Mouse (Mus musculus) kidney, adult 11 months (tissue): Measurements from ENCODE around the gene Erc1.
"Not testable (repeated sequence)": the region's sequence is repeated elsewhere in the genome, so short reads cannot be mapped to it uniquely, and the experiment has no call there.

Experiments
- DNase-seq: peaks from one replicate; pipeline ENCODE4 v3.0.0; 2022

Erc1 gene

DNA sequence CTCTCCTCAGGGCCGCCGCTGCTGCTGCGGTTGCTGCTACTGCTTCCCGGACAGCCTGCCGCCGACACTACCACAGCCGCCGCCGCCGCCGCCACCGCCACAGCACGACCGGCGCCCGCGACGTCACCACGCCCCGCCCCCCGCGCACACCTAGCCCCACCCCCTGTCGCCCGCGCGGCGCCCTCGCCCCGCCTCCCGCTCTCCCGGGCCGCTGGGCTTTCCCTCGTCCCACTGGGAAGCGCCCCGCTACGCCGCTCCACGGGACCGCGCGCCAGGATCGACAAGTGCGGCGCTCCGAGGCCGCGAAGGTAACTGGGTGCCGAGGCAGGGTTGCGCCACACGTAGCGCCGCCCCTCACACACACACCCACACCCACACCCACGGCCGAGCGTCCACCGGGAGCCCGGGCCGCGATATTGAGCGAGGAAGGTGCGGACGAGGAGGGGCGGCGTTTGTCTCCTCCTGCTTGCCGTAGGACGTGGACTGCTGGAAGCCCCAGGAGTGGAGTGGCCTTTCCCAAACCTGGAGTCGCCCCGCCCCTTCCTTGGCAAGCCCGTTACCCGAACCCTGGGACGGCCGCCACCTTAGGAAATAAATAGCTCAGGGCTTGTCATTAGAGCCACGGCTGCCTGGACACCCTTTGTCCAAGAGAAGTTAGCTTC, at the start of gene Erc1:
Gene Erc1, minus strand, starts transcription at position 134 of the 662 bp plus-strand sequence.
- peak; percentile 96 for DNase-seq

DNA sequence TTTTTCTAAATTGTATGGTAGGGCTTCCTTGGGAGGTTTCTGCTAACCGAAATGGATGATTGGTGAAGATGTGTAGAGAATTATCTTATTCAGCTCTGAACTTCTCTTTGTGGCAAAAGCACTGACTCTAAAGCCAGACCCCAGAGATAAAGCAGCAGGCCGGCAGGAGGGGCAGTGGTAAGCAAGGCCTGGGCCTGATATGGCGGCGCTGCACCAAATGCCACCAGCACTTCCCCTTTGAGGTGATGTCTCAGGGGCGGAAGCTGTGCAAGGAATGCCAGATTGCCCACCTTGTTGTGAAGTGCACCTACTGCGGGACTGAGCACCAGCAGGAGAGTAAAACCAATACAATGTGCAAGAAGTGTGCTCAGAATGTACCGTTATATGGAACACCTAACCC, 44.7 kb upstream of the Erc1 start:
- no peak for DNase-seq

DNA sequence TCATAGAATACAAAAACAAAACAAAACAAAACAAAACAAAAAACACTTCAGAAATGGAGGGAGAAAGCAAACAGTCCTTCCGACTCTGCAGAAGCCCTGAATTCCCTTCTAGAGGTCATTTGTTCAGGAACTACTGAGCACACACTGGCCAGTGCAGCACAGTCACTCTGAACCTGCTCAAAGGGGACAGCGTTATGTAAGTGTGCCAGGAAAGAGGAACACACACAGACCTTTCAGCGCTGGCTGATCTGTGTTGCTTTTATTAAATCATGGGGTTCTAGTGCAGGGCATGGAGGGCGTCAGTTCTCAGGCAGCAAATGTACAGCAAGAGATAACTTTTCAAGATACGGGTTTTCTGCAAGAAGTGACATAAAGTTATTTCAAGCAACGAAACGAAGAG, 35.2 kb upstream of the Erc1 start:
- no peak for DNase-seq

DNA sequence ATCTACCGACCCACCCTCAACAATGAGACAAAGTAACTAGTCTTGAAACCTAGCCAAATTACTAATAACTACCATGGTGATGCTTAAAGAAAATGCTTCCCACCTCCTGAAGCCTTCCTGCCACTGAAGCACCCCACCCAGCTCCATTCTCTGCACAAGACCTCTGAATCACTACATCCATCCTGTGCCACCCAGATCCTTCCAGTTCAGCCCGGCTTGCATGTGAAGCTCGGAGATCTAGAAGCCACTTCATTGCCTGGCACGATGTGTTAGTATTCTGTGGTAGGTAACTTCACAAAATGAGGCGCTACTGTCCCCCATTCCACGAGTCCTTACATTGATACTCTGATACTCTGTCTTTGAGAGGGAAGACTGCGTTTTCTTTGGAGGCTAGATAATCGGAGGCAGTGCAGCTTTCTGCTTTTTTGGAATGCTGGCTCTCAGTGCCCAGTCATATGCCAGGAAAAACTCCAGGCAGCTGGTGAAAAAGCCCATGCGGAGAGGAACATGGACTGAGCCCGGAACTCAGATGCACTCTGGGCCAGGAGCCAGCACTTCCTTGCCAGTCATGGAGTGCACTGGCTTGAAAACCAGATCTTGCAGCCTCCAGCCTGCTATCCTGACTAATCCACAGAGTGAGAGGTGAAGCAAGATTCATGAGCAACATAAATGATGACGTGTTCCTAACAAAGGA, 16.5 kb upstream of the Erc1 start:
- peak; percentile 53 for DNase-seq

DNA sequence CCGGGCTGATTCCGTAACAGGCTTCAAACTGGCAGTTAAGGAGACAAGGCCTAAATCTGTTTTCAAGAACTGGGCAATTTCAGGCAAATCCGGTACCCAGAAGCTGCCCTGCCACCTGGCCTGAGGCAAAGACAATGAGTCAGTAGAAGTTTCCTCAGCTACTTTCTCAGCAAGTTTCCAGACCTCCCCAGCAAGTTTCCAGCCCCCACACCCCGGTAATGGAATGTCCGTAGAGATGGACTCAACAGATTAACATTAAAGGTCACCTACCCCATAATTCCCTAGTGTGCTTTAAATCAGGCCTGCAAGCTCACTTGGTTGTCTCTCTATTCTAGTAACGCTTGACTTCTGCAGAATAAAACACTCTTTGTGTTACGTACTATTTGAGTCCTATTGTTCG, 13.6 kb upstream of the Erc1 start:
- peak; percentile 9 for DNase-seq

DNA sequence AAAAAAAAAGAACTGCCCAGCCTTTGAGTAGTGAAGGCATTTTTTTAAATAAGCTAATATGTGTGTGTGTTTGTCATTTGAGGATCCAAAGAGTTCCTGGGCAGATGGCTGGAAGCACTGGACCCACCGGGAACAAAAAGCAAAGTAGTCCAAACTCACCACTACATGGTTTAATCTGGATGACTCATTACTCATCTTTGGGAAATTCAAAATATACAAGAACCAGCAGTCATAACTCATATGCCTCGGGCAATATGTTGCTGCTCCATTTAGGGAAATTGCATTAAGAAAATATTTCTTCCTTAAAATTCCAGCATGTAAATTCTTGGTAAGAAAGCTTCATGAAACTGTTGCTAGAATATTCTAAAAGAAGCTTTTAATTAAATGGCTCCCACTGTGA, 12.3 kb upstream of the Erc1 start:
- DNase-seq, result no peak

DNA sequence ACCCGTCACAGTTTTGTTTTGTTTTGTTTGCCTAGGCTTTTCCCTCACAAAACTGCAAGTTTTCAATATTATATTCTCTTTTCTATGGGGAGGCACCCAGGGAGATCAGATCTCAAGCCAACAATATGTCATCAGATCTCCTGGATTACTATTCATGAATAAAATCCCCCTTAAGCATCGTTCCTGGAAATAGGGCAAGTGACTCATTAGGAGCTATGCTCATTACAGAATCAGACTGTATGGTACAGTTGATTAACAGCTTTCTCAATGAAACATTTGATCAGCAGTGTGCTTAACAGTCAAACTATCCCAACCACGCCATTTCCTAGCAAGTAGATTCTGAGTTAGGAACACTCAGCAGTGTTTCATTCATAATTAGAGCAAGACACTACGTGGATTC, 7.5 kb upstream of the Erc1 start:
- no peak for DNase-seq

DNA sequence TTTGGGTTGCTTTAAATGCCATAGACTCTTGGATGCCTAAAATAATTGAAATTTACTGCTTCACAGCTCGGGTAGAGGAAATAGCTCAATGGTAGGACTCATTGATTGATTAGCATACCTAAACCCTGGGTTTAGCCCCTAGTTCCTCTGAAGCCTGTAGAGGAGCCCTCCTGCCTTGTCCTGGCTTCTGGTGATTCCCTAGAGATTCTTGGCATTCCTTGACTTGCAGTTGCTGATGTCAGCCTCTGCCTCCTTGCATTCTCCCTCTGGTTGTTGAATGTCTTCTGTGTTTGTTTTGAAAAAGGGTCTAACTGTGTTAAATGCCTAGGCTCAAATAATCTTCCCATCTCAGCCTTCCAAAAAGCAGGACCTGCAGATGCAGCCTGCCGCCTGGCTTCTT, 6.2 kb upstream of the Erc1 start:
- DNase-seq, result no peak

DNA sequence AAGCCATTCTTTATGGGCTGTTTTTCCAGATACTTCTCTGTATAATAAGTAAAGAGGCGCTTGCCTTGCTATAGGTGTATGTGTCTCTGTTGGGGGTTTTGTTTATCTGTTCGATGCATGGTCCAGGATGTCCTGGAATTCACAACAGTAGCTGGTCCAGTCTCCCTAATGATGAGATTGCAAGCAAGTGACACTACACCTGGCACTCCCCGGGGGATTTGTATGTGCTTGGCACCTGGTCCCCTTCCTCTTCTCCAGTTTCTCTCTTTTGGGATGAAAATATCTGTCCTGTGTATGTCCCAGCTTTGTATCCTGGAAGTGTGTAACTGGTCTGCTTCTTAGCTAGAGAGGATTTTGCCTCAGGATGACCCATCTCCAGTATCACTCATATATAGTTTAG, 1.9 kb upstream of the Erc1 start:
- no peak for DNase-seq

DNA sequence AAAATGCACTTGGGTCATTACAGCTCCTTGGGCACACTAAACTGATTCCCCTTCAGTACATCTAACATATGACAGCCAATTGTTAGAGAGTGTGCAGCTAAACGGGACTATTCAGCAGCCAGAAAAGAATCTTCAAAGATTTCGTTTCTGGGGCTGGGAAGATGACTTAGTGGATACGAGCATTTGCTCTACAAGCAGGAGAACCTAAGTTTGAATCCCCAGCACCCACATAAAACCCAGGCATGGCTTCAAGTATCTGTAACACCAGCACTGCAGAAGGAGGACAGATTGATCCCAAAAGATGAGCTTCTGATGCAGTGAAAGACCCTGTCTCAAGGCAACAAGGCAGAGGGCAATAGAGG, 1.4 kb upstream of the Erc1 start:
- DNase-seq, result no peak

DNA sequence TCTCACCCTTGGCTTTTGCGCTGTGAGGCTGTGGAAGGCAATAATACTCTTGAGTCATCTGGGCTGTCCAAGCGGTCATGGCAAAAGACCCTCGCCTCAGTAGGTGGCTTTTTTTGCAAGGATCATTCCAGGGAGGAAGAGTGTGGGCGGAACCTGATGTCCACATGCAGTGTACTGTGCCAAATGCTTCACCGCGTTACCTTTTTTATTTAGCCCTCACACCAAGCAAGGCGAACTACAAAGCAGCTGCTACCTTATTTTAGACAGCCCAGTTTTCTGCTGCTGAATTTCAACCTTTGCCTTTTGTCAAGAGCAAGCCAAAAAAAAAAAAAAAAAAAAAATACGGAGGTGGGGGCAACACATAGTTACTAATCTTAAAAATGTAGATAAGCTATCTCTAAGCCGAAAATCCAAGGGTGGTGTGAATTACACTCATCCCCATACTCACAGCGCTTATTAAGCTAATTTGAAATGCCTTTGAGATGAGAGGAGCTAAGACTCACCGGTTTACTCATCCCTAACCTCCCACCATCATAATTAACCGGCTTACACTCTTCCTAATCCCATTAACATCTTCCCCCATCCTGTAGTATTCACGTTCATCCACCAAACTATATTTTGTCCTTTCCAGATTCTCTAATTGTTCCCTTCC, 855 bp upstream of the Erc1 start:
- no peak for DNase-seq

DNA sequence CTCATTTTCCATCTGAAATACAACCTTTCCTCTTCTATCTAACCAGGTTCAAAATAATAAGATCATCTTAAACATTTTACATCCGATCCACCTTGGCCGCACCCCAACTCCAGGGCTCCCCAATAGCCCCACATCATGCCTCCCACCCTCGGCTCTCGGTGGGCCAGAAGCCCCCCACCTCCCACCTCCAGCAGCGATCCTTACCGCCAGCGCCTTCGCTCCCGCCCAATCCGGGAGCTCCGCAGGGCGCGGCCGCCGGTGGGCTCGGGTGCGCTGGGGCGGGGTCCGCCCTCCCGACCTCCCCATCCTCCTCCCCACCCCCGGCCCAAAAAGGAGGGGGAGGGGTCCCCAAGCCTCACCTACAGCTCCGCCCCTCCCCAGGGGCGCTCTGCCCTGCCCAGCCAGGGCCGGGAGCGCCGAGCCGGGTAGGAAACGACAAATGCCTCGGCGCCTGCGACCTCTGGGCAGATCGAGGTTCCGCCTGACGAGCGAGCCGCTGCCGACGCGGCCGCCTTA, 391 bp downstream of the Erc1 start:
- DNase-seq, result no peak

DNA sequence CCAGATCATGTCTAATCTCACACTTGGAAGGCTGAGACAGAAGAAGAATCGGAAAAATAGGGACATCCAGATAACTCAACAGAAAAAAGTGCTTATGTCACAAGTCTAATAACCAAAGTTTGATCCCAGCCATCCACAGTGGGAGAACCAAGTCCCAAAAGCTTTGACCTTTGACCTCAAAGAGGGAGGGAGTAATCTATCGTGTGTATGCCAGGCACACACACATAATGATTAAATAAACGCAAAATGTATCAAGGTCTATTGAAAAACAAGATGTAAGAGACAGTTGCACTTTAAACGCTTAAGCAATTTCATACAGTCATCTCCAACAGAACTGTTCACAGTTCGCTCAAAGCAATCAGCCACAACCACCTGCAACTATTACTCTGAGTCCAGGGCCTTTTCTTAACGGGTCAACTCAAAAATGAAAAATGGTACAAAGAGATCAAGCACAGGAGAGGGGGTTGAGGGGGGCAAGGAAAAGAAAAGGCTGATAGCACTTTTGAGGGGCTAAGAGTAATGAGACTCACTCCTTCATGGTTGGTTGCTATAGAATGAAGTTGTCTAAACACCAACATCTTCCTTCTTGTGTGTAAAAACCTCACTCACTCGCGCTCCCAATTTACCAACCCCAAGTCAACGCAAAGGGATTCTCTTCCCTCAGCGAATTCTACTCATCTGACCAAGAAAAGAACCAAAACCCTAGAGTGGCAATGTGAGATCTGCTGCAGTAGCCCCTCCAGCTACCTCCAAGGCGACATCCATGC, 1.0 kb downstream of the Erc1 start:
- DNase-seq, result no peak

DNA sequence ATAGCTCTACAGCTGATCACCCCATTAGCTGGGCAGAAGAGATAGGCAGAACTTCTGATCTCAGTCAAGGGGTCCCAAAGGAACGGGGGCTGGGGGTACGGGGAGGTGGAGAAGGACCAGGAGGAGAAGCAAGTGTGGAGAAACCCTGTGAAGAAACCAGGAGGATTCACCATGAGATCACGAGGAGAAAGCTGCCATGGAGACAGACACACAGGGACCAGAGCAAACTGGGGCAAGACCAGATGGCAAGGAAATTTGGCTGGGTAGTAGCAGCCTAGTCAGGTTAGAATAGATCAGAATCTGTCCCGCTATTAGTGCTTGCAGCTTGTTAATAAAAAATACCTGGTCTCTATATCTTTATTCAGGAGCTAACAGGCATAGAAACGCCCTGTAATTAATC, 18.0 kb downstream of the Erc1 start:
- no peak for DNase-seq

DNA sequence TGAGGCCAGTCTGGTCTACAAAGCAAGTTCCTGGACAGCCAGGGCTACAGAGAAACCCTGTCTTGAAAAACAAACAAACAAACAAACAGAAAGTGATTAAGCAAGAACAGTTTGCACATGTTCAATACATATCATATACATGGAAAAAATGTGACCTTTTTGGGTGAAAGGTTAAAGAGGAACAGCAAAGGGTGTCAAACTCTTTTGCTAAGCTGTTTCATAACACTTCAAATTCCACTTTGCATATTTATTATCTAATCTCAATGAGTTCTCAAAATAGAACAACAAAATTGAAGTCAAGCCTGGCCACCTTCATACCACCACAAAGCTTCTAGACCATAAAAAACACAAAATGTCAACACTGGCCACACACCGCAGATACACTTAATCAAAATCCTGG, 19.8 kb downstream of the Erc1 start:
- DNase-seq, result no peak

DNA sequence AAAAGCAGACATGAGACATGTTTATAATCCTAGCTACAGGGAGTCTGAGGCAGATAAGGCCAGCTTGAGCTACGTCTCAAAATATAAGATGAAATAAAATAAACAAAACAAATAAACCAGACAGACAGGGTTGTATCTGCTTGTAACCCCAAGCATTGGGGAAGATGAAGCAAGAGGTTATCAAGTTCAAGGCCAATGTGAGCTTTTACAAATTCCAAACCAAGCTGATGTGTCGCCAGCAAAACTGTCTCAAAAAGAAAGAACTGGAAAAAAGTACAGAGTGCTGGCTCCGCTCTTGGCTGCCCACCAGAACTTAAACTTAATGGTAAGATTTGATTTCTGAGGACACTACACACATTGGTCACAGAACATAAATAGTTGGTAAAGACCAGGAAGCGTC, 21.3 kb downstream of the Erc1 start:
- no peak for DNase-seq

DNA sequence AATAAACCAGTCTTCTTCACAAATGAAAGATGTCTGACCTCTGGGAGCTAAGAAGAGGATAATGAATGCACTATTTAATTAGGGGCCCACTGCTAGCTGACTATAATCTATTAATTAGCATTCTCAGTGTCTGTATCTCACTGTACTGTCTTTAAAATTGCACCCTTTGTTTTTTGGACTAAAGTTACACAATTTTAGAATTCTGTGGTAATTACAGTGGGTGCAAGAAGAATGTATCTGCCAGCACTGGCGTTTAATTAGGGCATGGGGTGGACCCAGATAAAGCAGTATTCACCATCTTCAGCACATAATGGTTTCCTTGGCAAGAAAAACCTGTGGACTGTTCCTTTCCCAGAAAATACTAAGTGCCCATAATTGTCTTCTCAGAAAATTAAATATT, 25.8 kb downstream of the Erc1 start:
- no peak for DNase-seq

DNA sequence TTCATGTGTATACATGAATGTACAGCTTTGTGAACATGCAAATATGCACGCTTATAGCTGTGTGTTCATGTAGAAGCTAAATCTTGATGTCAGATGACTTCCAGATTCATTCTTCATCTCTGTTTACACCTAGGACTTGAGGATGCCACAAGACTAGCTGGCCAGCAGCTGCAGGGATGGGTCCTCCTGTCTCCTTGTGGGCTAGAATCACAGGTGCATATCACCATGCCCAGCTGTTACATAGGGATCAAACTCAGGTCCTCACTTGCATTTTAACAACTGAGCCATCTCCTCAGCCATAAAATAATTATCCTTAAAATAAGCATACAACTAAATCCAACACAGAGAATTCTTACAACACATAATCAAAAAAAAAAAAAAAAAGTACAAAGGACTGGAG, 26.8 kb downstream of the Erc1 start:
- DNase-seq, result no peak

DNA sequence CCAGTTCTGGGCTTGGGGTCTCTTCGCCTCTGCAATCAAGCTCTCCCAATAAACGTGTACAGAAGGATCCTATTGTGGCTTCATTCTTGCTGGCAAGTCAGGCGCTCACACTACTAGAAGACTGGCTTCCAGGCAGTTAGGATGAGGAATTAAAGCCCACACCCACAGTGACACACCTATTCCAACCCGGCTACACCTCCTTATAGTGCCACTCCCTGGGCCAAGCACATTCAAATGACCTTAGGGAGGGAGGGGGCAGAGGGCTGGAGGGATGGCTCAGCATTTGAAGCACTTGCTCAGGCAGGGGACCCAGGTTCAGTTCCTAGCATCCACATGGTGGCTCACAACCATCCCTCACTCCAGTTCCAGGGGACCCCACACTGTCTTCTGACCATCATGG, 29.4 kb downstream of the Erc1 start:
- no peak for DNase-seq

DNA sequence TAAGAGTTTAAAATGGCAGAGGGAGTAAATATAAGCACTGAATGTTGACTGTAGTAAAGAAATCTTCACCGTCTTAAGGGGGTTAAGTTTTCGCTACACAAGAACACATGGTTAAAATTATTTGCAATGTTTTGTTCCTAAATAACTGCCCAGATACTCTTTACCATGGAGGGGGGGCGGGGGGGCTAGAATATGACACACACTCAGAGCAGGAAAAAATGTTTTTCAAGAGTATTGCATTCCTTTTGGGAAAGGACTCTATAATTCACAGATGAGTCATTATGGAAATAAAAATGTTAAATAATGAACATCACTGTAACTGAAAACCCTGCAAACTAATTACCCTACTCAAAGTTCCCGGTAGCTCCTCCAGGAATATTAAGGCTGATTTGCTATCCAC, 32.5 kb downstream of the Erc1 start:
- no peak for DNase-seq

DNA sequence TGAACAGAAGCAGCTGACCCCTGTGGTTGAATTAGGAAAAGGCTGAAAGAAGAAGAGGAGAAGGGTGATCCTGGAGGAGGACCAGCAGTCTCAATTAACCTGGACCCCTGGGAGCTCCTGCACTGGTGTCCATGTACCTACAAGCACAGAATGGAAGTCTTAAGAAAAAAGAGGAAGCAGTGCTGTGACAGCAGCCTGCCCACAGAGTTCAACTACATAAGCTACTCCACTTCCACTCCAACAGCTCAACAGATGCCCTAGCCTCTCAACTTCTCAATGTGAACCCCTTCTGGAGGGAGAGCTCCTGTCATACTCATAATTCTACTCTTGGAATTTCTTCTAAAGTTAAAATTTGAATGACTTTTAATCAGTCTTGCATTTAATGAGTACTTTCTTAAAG, 34.9 kb downstream of the Erc1 start:
- DNase-seq, result not testable (repeated sequence)

DNA sequence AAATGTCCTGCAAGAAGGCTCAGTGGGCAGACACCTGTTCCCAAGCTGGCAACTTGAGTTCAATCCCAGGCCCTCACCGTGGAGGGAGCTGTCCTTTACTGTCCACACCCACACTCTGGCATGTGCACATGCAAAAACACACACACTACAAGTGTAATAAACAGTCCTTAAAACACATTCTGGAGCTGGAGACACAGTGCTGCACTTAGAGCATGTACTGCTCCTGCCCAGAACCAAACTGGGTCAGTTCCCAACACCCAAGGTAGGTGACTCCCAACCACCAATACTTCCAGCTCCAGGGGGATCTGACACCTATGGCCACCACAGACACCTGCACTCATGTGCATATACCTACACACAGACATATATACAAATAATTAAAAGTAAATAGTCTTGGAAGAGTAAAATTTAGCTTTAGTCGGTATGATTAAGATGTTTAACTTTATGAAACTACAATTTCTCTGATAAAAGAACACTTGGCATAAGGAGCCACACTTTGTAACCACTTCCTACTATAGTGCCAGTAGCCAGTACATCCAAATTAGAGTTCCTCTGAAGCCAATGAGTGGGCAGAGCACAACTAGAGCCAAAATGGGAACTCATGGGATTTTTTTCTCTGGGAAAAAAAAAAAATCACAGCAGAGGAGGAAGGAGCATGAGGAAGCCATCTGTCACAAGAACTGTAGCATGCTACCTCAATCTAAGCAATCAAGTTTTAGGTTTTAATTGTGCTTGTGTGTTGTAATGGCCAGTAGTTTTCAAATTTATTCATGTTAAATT, 39.1 kb downstream of the Erc1 start:
- no peak for DNase-seq

DNA sequence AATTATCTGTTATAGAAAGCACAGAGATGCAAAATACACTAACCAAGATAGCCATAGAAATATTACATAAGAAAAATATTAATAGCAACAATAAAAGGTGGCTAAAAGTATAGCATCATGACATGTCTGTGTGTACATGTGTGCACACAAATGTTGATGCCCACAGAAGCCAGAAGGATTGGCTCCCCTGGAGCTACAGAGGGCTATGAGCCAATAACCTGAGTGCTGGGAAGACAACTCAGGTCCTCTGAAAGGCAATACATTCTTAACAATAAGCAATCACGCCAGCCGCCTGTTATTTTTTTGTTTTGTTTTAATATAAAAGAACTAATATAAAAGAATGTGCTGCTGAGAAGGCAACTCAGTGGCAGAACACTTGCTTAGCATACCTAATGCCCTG, 44.7 kb downstream of the Erc1 start:
- DNase-seq, result no peak
